In genomic region chr12:111797251-111797650, GRCm38 (mm10) we compare ENCODE assay signal across 28 mouse cellular contexts. TPM values are rescaled to one million over a fixed set of nuclear protein-coding genes. Genes with fewer than 3 reads are reported as not detected.
DNase-seq lines count a peak whose midpoint lies in the region; ATAC-seq and TF ChIP-seq lines count a peak whose summit lies in the region.
"Had no signal": no experiment of that assay in that cellular context is flagged by ENCODE, and none has a peak within 500 bp of the region (broad histone marks: within the 10 kb centered on the region; RNA-seq: fewer than 3 reads in every experiment).

No protein-coding gene starts in this region.

- no peak overlapping the region for H3K27ac ChIP-seq in heart, embryonic 13.5 days (replicated peaks)
- peak overlapping the region; percentile 2; the same call in 1 of the 2 replicates for H3K27ac ChIP-seq in kidney, postnatal 0 days
- no peak overlapping the region for H3K27ac ChIP-seq in forebrain, embryonic 11.5 days (ENCODE audit: low read depth, low read length)
- H3K27ac ChIP-seq: embryonic facial prominence, embryonic 12.5 days; embryonic facial prominence, embryonic 15.5 days; forebrain, embryonic 12.5 days; forebrain, embryonic 15.5 days; heart, embryonic 15.5 days; hindbrain, embryonic 10.5 days; hindbrain, embryonic 15.5 days had no signal

- TF ChIP-seq CTCF in kidney, postnatal 0 days (IDR thresholded peaks at IDR 0.05; ENCODE audit: low read depth): no peak

- peaks cover 98% of the 10 kb centered on the region for H3K36me3 ChIP-seq in heart, embryonic 13.5 days
- peaks cover 46% of the 10 kb centered on the region for H3K36me3 ChIP-seq in kidney, postnatal 0 days (ENCODE audit: insufficient read depth, low read length)
- peaks cover 5% of the 10 kb centered on the region; the same call in 1 of the 2 replicates for H3K36me3 ChIP-seq in forebrain, embryonic 11.5 days (ENCODE audit: control insufficient read depth, insufficient read depth, low read length)

- 0 out of 2 replicates have a peak overlapping the region, but pooled peaks have one; percentile 15 for H3K9ac ChIP-seq in heart, embryonic 13.5 days
- no peak overlapping the region for H3K9ac ChIP-seq in kidney, postnatal 0 days (ENCODE audit: low read depth, low read length)
- no peak overlapping the region for H3K9ac ChIP-seq in forebrain, embryonic 11.5 days (ENCODE audit: low read length)
- H3K9ac ChIP-seq: embryonic facial prominence, embryonic 12.5 days; embryonic facial prominence, embryonic 15.5 days; forebrain, embryonic 12.5 days; forebrain, embryonic 15.5 days; heart, embryonic 15.5 days; hindbrain, embryonic 15.5 days had no signal

- WGBS in heart, embryonic 13.5 days: 87% methylated on average over 8 of the region's 8 CpGs
- WGBS in kidney, postnatal 0 days: 84% methylated on average over 8 of the region's 8 CpGs
- WGBS in forebrain, embryonic 11.5 days: 90% methylated on average over 8 of the region's 8 CpGs

- no peaks in the 10 kb centered on the region for H3K27me3 ChIP-seq in heart, embryonic 13.5 days (replicated peaks)
- H3K27me3 ChIP-seq in kidney, postnatal 0 days (ENCODE audit: insufficient read depth, low read length): no peaks in the 10 kb centered on the region
- no peaks in the 10 kb centered on the region for H3K27me3 ChIP-seq in forebrain, embryonic 11.5 days (ENCODE audit: control insufficient read depth, insufficient read depth, low read length)
- H3K27me3 ChIP-seq: CH12.LX; embryonic facial prominence, embryonic 12.5 days; embryonic facial prominence, embryonic 15.5 days; forebrain, embryonic 12.5 days; forebrain, embryonic 15.5 days; heart, embryonic 15.5 days; hindbrain, embryonic 15.5 days; Patski had no signal

- H3K4me1 ChIP-seq in heart, embryonic 13.5 days: 0 out of 2 replicates have a peak, but pooled peaks cover 13% of the 10 kb centered on the region
- H3K4me1 ChIP-seq in kidney, postnatal 0 days (replicated peaks; ENCODE audit: insufficient read depth, low read length): no peaks in the 10 kb centered on the region
- H3K4me1 ChIP-seq in forebrain, embryonic 11.5 days (replicated peaks; ENCODE audit: control insufficient read depth, insufficient read depth, low read length): no peaks in the 10 kb centered on the region
- H3K4me1 ChIP-seq: embryonic facial prominence, embryonic 12.5 days; embryonic facial prominence, embryonic 15.5 days; forebrain, embryonic 12.5 days; forebrain, embryonic 15.5 days; hindbrain, embryonic 10.5 days; hindbrain, embryonic 15.5 days had no signal

- no peak for DNase-seq in heart, adult 18-20 months
- no peak for DNase-seq in kidney, postnatal 0 days (ENCODE audit: low spot score)
- DNase-seq in kidney, postnatal 25 days: no peak
- DNase-seq in MN1 (ENCODE audit: low spot score): peak; percentile 37
- DNase-seq in cerebellum, postnatal 10 days: no peak
- no peak for DNase-seq in forebrain, embryonic 11.5 days (ENCODE audit: low spot score)
- DNase-seq: adrenal gland, adult 2 months; adrenal gland, postnatal 36 days; B cell, adult 2 months; cerebellum, adult 18-20 months; cerebellum, adult 9-10 months; cerebellum, postnatal 25 days; gastrocnemius, postnatal 10 days; gastrocnemius, postnatal 36 days; heart, postnatal 10 days; heart, postnatal 36 days; kidney, adult 18-20 months had no signal

- no peaks in the 10 kb centered on the region for H3K9me3 ChIP-seq in heart, embryonic 13.5 days
- H3K9me3 ChIP-seq in kidney, postnatal 0 days (replicated peaks; ENCODE audit: low read length): no peaks in the 10 kb centered on the region
- H3K9me3 ChIP-seq in forebrain, embryonic 11.5 days (ENCODE audit: control insufficient read depth, low read length): no peaks in the 10 kb centered on the region
- H3K9me3 ChIP-seq: embryonic facial prominence, embryonic 12.5 days; embryonic facial prominence, embryonic 15.5 days; forebrain, embryonic 12.5 days; forebrain, embryonic 15.5 days; heart, embryonic 15.5 days; hindbrain, embryonic 10.5 days; hindbrain, embryonic 15.5 days had no signal

- ATAC-seq in heart, embryonic 13.5 days (ENCODE audit: extremely low read depth, insufficient number of reproducible peaks, low FRiP score, low TSS enrichment): no peak
- ATAC-seq in kidney, postnatal 0 days (replicated peaks; ENCODE audit: low FRiP score, low read depth): no peak
- no peak for ATAC-seq in forebrain, embryonic 11.5 days (replicated peaks; ENCODE audit: low FRiP score)
- ATAC-seq: forebrain, embryonic 15.5 days; Patski had no signal

- no peak overlapping the region for H3K4me3 ChIP-seq in heart, embryonic 13.5 days
- H3K4me3 ChIP-seq in kidney, postnatal 0 days (replicated peaks; ENCODE audit: low read depth, low read length): no peak overlapping the region
- H3K4me3 ChIP-seq in forebrain, embryonic 11.5 days (ENCODE audit: low read depth, low read length): no peak overlapping the region
- H3K4me3 ChIP-seq: embryonic facial prominence, embryonic 12.5 days; embryonic facial prominence, embryonic 15.5 days; forebrain, embryonic 12.5 days; forebrain, embryonic 15.5 days; heart, embryonic 15.5 days; hindbrain, embryonic 10.5 days; hindbrain, embryonic 15.5 days had no signal

- H3K4me2 ChIP-seq in heart, embryonic 13.5 days: no peak overlapping the region
- H3K4me2 ChIP-seq in kidney, postnatal 0 days (ENCODE audit: low read length): no peak overlapping the region
- no peak overlapping the region for H3K4me2 ChIP-seq in forebrain, embryonic 11.5 days (ENCODE audit: low read depth, low read length, severe bottlenecking)
- H3K4me2 ChIP-seq: embryonic facial prominence, embryonic 12.5 days; embryonic facial prominence, embryonic 15.5 days; forebrain, embryonic 12.5 days; forebrain, embryonic 15.5 days; heart, embryonic 11.5 days; heart, embryonic 15.5 days; hindbrain, embryonic 15.5 days had no signal

RNA-seq across cellular contexts. Expression of gene Xrcc3, which starts 16.4 kb away (rescaled TPM):
- 6.0 and 7.0 TPM in 2 replicates for polyA plus RNA-seq in heart, embryonic 13.5 days (2015; fragmentation: Nextera tagmentation; extraction: Ambion mirVana)
- 1 to 10 TPM in 1 of 2 experiments, under 1 TPM in 1; 0.72 to 1.6 TPM for total RNA-seq in heart, adult 18-20 months (2021)
- polyA plus RNA-seq in kidney, postnatal 0 days (2015; fragmentation: Nextera tagmentation; extraction: Ambion mirVana): 6.3 and 6.9 TPM in 2 replicates
- 19.6 and 20.1 TPM in 2 replicates for polyA plus RNA-seq in forebrain, embryonic 11.5 days (2014; fragmentation: Nextera tagmentation; extraction: Ambion mirVana)

RNA-seq across cellular contexts. Expression of gene Zfyve21, which starts 16.7 kb away (rescaled TPM):
- 74.6 and 85.2 TPM in 2 replicates for polyA plus RNA-seq in heart, embryonic 13.5 days (2015; fragmentation: Nextera tagmentation; extraction: Ambion mirVana)
- total RNA-seq in heart, adult 18-20 months (2021): 10 to 100 TPM; 71.6 to 77.3 TPM
- polyA plus RNA-seq in kidney, postnatal 0 days (2015; fragmentation: Nextera tagmentation; extraction: Ambion mirVana): 117 and 118 TPM in 2 replicates
- 66.5 and 68.4 TPM in 2 replicates for polyA plus RNA-seq in forebrain, embryonic 11.5 days (2014; fragmentation: Nextera tagmentation; extraction: Ambion mirVana)

RNA-seq across cellular contexts. Expression of gene Klc1, which starts 38.6 kb away (rescaled TPM):
- 95.2 and 103 TPM in 2 replicates for polyA plus RNA-seq in heart, embryonic 13.5 days (2015; fragmentation: Nextera tagmentation; extraction: Ambion mirVana)
- total RNA-seq in heart, adult 18-20 months (2021): 10 to 100 TPM; 77.1 to 83.0 TPM
- 52.6 and 61.3 TPM in 2 replicates for polyA plus RNA-seq in kidney, postnatal 0 days (2015; fragmentation: Nextera tagmentation; extraction: Ambion mirVana)
- 226 and 247 TPM in 2 replicates for polyA plus RNA-seq in forebrain, embryonic 11.5 days (2014; fragmentation: Nextera tagmentation; extraction: Ambion mirVana)
